Mouse (Mus musculus) forelimb bud, embryonic 11.5 days (tissue): ENCODE results near the gene Oas2.
"Not testable (repeated sequence)": the region's sequence is repeated elsewhere in the genome, so short reads cannot be mapped to it uniquely, and the experiment has no call there.

Experiments used
- DNase-seq: peaks from one replicate; pipeline ENCODE4 v3.0.0-alpha.2; 2012; ENCODE audit warnings: low read depth, low spot score

Gene Oas2

GRCm38 (mm10) chr5:120749688-120750087, at the start of gene Oas2:
Gene Oas2 (minus strand): TSS chr5:120749853.
- no peak for DNase-seq

DNA sequence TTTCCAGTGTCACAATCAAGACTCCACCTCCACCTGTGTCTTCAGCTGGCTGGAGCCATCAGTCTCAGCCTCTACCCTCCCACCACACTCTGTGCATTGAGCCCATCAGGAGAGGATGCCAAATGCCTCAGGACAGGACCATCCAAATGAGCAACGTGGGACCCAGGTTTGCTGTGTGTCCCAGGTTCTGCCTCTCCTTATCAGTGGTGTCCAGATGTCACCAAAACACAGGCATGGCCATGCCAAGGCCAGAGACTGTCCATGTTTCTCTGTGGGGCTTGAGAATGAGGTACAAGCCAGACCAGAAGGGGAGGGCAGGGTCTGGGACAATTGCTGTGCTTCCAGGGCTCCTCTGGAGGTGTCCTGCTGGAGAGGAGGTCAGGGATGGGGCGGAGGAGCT, 49.3 kb upstream of the Oas2 start:
- not testable (repeated sequence) for DNase-seq

- not testable (repeated sequence) for DNase-seq
These were observed 48.5 kb upstream of the Oas2 start for GRCm38 (mm10) chr5:120798147-120798546.

DNA sequence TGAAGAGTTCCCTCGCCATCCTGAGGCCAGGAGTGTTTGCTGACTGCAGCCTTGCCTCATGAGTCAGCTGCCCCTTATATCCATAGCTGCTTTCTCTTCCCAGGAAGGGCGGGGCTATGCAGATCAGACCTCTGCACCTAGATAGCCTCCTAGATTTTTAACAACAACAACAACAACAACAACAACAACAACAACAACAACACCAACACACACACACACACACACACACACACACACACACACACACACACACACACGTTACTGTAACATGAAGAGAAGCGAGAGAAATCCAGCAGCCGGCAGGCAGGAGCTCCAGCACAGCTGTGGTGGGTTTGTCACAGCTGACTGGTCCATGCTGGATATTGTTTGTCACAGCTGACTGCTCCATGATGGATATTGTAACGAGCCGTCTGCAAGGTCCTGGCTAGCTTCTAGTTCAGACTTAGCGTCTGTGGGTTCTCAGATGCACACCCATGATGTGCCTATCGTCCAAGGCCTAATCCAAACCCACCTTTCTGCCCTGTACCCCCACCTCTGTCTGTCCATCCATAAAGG, 45.9 kb upstream of the Oas2 start, which contains the start of gene Oas1e:
Gene Oas1e, minus strand, starts transcription at position 51 of the 555 bp plus-strand sequence.
- not testable (repeated sequence) for DNase-seq

DNA sequence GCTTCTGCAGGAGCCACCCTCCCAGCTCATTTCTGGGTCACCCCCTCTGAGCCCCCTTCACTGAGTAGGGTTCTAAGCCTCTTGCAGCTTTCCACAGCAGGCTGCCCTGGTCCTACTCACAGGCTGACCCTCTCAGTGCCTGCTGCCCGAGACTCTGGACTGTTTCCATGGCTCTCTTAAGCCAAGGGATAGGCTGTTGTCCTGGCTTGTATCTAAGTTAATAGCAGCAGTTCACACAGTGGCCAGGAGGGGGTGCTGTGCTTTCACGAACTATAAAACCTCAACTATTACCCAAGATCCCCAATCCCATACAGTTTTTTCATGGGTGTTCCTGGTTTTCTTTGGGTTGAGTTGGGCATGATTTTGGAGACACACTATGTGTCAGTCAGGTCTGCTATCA, 43.4 kb upstream of the Oas2 start:
- peak; percentile 35 for DNase-seq

GRCm38 (mm10) chr5:120787042-120787441, 37.4 kb upstream of the Oas2 start:
- DNase-seq: no peak

GRCm38 (mm10) chr5:120782446-120782845, 32.8 kb upstream of the Oas2 start:
- DNase-seq: no peak

DNA sequence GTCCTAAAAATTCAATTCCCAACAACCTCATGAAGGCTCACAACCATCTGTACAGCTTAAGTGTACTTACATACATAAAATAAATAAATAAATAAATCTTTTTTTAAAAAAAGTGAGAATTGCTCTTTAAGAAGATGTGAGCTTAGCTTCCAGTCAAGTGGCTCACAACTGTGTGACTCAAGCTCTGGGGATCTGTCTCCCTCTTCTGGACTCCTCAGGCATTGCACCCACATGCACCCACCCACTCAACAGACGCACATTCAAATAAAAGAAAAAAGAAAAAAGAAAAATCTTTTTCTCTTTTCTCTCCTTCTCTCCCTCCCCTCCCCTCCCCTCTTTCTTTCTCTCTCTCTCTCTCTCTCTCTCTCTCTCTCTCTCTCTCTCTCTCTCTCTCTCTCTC, 32.0 kb upstream of the Oas2 start:
- DNase-seq: no peak

DNA sequence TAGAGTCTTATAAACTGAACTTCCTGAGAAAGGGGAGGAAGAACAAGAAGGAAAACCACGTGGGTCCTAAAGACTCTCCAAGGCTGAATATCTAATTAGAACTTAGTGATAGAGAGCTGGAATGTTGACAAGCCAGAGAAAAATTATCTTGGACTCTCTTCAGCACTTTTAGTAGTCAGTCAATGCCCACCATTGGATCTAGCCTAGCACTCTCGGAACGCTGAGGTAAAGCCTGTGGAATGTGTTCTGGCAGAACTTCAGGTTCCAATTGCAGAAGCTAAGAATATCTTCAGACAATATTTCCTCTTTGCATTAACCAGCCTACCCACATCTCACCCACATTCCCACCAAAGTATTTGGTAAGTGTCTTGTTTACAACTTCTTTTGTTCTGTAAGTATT, 30.3 kb upstream of the Oas2 start:
- no peak for DNase-seq

DNA sequence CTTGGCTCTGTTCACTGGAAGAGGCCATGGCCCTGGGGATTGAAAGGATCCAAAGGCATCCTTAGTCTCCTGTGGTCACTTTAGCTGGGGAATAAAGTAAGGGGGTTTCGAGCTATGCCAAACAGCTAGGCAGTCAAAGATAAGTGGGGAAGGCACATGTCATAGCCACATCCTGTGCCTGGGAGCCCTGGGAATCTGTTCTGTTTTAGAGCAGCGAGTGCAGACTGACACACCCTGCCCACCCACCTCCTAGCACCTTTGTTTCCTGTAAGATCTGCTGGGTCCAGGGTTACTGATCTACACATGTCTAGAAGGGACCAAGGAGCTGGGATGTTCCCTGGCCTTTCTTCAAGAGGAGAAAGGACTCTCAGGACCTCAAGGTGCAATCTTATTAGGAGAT, 29.3 kb upstream of the Oas2 start:
- no peak for DNase-seq

- no peak for DNase-seq
These were observed 27.8 kb upstream of the Oas2 start, which contains the start of gene Oas3 for GRCm38 (mm10) chr5:120777478-120777877. Gene Oas3 (minus strand): TSS chr5:120777661.

GRCm38 (mm10) chr5:120776801-120777200, 27.1 kb upstream of the Oas2 start:
- DNase-seq: no peak

DNA sequence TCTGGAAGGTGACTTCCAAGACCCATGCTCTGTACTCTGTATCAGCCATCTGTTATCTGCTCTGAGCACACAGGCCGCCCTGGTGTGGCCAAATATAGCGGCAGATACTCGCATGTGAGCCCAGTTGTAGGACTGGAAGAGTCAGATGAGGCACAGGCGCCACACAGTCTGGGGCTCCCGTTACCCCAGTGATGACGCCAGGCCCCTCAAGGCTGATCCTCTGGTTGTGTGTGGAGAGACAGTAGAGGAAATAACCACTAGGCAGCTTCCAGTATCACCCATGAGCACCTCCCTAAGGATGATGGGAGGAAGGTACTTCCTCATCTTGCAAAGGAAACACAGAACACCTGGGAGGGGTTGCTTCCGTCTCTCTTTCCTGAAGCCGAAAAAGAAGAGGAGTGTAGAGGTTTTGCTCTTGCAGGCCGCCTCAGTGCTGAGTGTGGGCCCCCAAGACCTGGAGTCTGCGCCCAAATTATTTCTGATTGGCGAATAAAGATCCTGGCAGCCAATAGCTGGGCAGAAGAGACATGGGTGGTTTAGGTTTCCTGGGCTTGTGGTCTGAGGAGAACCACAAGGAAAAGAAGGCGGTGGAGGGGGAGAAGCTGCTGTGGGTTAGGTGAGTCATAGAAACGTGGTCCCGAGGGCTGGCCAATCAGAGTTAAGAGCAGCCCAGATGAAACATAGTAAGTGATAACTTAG, 25.8 kb upstream of the Oas2 start:
- DNase-seq: no peak

DNA sequence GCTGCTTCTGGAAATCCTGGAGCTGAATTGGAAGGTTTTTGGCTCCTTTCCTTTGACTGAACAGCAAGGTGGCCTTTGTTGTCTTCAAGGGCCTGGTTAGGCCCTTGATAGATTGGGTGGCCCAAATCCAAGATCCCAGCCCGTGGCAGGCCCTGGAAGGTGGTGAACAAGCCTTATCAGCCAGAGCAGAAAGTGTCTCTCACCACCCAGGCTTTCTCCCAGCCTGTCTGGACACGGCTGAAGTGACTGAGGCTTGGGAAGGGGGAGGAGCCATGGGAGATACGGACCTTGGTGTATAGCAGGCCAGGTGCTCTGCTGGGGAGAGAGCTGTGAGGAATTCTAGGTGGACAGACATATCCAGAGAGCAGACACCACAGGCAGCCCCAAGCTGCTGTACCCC, 19.7 kb upstream of the Oas2 start:
- DNase-seq: no peak

DNA sequence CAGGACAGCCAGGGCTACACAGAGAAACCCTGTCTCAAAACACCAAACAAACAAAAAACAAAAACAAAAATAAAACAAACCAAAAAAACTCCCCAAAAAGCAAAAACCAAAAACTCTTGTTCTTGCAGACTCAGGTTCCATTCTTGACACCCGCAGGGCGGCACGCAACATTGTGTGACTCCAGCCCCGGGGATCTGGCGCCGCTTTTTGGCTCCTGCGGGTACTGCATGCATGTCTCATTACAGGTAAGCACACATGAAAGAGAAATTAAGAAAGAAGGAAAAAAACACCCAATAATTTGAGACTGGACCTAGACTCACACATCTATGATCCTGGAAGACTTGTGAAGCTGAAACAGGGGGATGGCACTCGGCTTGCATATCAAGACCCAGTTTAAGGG, 15.4 kb upstream of the Oas2 start:
- DNase-seq: no peak

- DNase-seq: peak; percentile 28
These were observed 12.2 kb upstream of the Oas2 start for GRCm38 (mm10) chr5:120761901-120762300.

DNA sequence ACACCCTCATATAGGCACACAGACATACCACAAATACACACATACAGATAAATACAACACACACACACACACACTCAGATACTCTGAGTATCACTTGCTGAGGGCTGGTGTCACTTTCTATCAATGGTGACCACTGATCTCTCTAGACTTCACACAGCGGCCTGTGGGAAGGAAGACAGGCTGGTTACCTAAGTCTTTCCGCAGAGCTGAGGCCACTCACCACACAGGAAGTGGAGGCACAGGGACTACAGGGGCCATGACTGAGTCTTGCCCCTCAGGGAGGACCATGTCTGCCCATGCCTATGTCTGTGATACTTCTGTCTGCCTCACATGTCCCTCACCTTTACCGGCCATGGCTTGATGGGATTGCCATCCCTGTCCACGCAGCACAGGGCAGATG, 4.6 kb upstream of the Oas2 start:
- no peak for DNase-seq

- DNase-seq: no peak
These were observed 3.1 kb upstream of the Oas2 start for GRCm38 (mm10) chr5:120752786-120753185.

GRCm38 (mm10) chr5:120751206-120751605, 1.6 kb upstream of the Oas2 start:
- no peak for DNase-seq

- peak; percentile 64 for DNase-seq
These were observed 3.2 kb downstream of the Oas2 start for GRCm38 (mm10) chr5:120746451-120746850.

- DNase-seq: peak; percentile 49
These were observed 7.5 kb downstream of the Oas2 start for GRCm38 (mm10) chr5:120742125-120742524.

GRCm38 (mm10) chr5:120734380-120734990, 15.2 kb downstream of the Oas2 start:
- DNase-seq: no peak

- no peak for DNase-seq
These were observed 16.0 kb downstream of the Oas2 start for GRCm38 (mm10) chr5:120733696-120734095.
